Mouse (Mus musculus): ENCODE results near the gene Birc7. TPM values are rescaled to one million over a fixed set of nuclear protein-coding genes. Genes with fewer than 3 reads are reported as not detected.
A peak's percentile ranks its signal among the peaks of the same experiment; 100 is the strongest.

The Birc7 gene
- polyA plus RNA-seq, 1 experiment = not detected

DNA sequence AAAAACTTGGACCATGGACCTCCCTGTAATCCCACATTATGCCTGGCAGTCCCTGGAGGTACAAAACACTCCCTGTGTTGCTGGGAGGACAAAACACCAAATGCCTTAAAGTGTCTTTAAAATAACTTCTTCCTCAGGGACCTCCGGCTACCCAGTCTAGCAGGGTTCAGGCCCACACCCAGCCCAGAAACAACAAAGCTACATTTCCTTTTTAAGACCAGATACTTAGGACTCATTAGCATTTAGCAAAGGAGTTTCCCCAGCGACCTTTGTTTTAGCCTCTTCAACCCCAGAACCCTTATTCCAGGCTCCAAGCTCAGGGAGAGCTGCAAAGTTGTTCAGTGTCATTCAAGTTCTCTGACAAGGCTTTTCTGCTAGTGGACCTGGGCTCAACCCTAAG is 24.8 kb downstream of the Birc7 start:
- peaks cover 84% of the 10 kb centered on the region for H3K27me3 ChIP-seq (ENCODE audit: control insufficient read depth, insufficient read depth, insufficient read length)
- no peaks in the 10 kb centered on the region for H3K36me3 ChIP-seq (ENCODE audit: control insufficient read depth, insufficient read depth)
- no peak for TF ChIP-seq MYOD1 (IDR thresholded peaks at IDR 0.05; ENCODE audit: control insufficient read depth in 1 of 3, insufficient read length in 2 of 3, low read depth in 2 of 3)
- TF ChIP-seq REST (IDR thresholded peaks at IDR 0.05; ENCODE audit: insufficient read depth, insufficient read length) = no peak
- TF ChIP-seq SRF (IDR thresholded peaks at IDR 0.05; ENCODE audit: control insufficient read depth, insufficient read length, low read depth) = no peak
- TF ChIP-seq POLR2A (IDR thresholded peaks at IDR 0.05; ENCODE audit: insufficient read length, low read depth) = no peak
- TF ChIP-seq E2F4 (IDR thresholded peaks at IDR 0.05; ENCODE audit: insufficient read depth) = no peak
- no peak for TF ChIP-seq TCF3 (IDR thresholded peaks at IDR 0.05; ENCODE audit: insufficient read length, low read depth)
- no peak for TF ChIP-seq USF1 (IDR thresholded peaks at IDR 0.05; ENCODE audit: low read depth)
- no peak for TF ChIP-seq MYOG (IDR thresholded peaks at IDR 0.05; ENCODE audit: control insufficient read depth in 1 of 3, insufficient read depth in 1 of 3, insufficient read length in 2 of 3, low read depth in 2 of 3)
- TF ChIP-seq POLR2AphosphoS2 (IDR thresholded peaks at IDR 0.05; ENCODE audit: insufficient read length, low read depth) = no peak
- no peak for TF ChIP-seq TCF12 (IDR thresholded peaks at IDR 0.05; ENCODE audit: insufficient read depth, poor library complexity, severe bottlenecking)
- no peak for TF ChIP-seq MAX (IDR thresholded peaks at IDR 0.05; ENCODE audit: low read depth)
- no peak for TF ChIP-seq CEBPB (IDR thresholded peaks at IDR 0.05; ENCODE audit: insufficient read depth, poor library complexity, severe bottlenecking)
- H3ac ChIP-seq (ENCODE audit: control insufficient read depth, insufficient read length) = no peak overlapping the region
- no peaks in the 10 kb centered on the region for H3K79me2 ChIP-seq (ENCODE audit: control insufficient read depth, insufficient read depth)
- no peak overlapping the region for H3K4me2 ChIP-seq (ENCODE audit: low read depth)
- no peak overlapping the region for H3K4me3 ChIP-seq

- Histone ChIP-seq H3K79me2 (ENCODE audit: control insufficient read depth, insufficient read depth) (no peaks in the 10 kb centered on the region), H3K27me3 (ENCODE audit: control insufficient read depth, insufficient read depth, insufficient read length) (peaks cover 79% of the 10 kb centered on the region), H3ac (ENCODE audit: control insufficient read depth, insufficient read length) (no peak within 1 kb of the TSS), H3K36me3 (ENCODE audit: control insufficient read depth, insufficient read depth) (no peaks in the 10 kb centered on the region), H3K4me2 (ENCODE audit: low read depth) (no peak within 1 kb of the TSS), H3K4me3 (no peak within 1 kb of the TSS)
- no peak for TF ChIP-seq POLR2A (IDR thresholded peaks at IDR 0.05; ENCODE audit: insufficient read length, low read depth)
- TF ChIP-seq MYOG (IDR thresholded peaks at IDR 0.05; ENCODE audit: control insufficient read depth in 1 of 3, insufficient read depth in 1 of 3, insufficient read length in 2 of 3, low read depth in 2 of 3) = peak in 1 of 3 experiments; percentile 10
- TF ChIP-seq MYOD1 (IDR thresholded peaks at IDR 0.05; ENCODE audit: control insufficient read depth in 1 of 3, insufficient read length in 2 of 3, low read depth in 2 of 3) = peak in 1 of 3 experiments; percentile 8
Measured at GRCm38 (mm10) chr2:180954061-180955047, 25.5 kb downstream of the Birc7 start, which contains the start of gene Nkain4. Gene Nkain4, minus strand, starts transcription at chr2:180954699.

DNA sequence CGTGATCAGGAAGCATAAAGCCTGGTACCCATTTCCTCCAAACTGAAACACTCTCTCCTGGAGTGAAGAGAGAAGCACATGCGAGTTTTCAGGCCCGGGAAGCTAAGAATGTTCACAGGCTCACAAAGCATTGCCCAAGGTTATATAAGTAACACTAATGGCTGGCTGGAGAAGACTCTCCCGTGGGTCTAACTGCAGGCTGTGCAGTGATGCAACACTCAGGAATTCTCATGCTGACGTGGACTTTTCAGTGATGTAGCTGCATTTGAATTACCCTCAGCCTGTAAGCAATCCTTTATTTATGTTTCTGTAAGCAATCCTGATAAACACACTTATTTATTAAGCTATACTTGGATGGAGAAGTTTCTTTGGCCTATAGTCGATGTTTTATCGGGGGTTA is 30.8 kb downstream of the Birc7 start:
- Histone ChIP-seq H3K27me3 (ENCODE audit: control insufficient read depth, insufficient read depth, insufficient read length) (peaks cover 30% of the 10 kb centered on the region), H3K79me2 (ENCODE audit: control insufficient read depth, insufficient read depth) (no peaks in the 10 kb centered on the region), H3ac (ENCODE audit: control insufficient read depth, insufficient read length) (no peak overlapping the region), H3K4me2 (ENCODE audit: low read depth) (peak overlapping the region; percentile 28), H3K36me3 (ENCODE audit: control insufficient read depth, insufficient read depth) (no peaks in the 10 kb centered on the region), H3K4me3 (no peak overlapping the region)
- TF ChIP-seq CEBPB (IDR thresholded peaks at IDR 0.05; ENCODE audit: insufficient read depth, poor library complexity, severe bottlenecking) (peak; percentile 82), MYOG (IDR thresholded peaks at IDR 0.05; ENCODE audit: control insufficient read depth in 1 of 3, insufficient read depth in 1 of 3, insufficient read length in 2 of 3, low read depth in 2 of 3) (no peak)

GRCm38 (mm10) chr2:180960187-180960586 is 31.4 kb downstream of the Birc7 start:
- peaks cover 24% of the 10 kb centered on the region for H3K27me3 ChIP-seq (ENCODE audit: control insufficient read depth, insufficient read depth, insufficient read length)
- no peak overlapping the region for H3ac ChIP-seq (ENCODE audit: control insufficient read depth, insufficient read length)
- no peaks in the 10 kb centered on the region for H3K36me3 ChIP-seq (ENCODE audit: control insufficient read depth, insufficient read depth)
- H3K4me2 ChIP-seq (ENCODE audit: low read depth) = peak overlapping the region; percentile 5
- TF ChIP-seq CEBPB (IDR thresholded peaks at IDR 0.05; ENCODE audit: insufficient read depth, poor library complexity, severe bottlenecking) (no peak), USF1 (IDR thresholded peaks at IDR 0.05; ENCODE audit: low read depth) (no peak), MYOG (IDR thresholded peaks at IDR 0.05; ENCODE audit: control insufficient read depth in 1 of 3, insufficient read depth in 1 of 3, insufficient read length in 2 of 3, low read depth in 2 of 3) (no peak), REST (IDR thresholded peaks at IDR 0.05; ENCODE audit: insufficient read depth, insufficient read length) (no peak), MYOD1 (IDR thresholded peaks at IDR 0.05; ENCODE audit: control insufficient read depth in 1 of 3, insufficient read length in 2 of 3, low read depth in 2 of 3) (no peak), MAX (IDR thresholded peaks at IDR 0.05; ENCODE audit: low read depth) (no peak), E2F4 (IDR thresholded peaks at IDR 0.05; ENCODE audit: insufficient read depth) (no peak), TCF3 (IDR thresholded peaks at IDR 0.05; ENCODE audit: insufficient read length, low read depth) (no peak), TCF12 (IDR thresholded peaks at IDR 0.05; ENCODE audit: insufficient read depth, poor library complexity, severe bottlenecking) (no peak), POLR2A (IDR thresholded peaks at IDR 0.05; ENCODE audit: insufficient read length, low read depth) (no peak), SRF (IDR thresholded peaks at IDR 0.05; ENCODE audit: control insufficient read depth, insufficient read length, low read depth) (no peak), POLR2AphosphoS2 (IDR thresholded peaks at IDR 0.05; ENCODE audit: insufficient read length, low read depth) (no peak)
- no peak overlapping the region for H3K4me3 ChIP-seq
- H3K79me2 ChIP-seq (ENCODE audit: control insufficient read depth, insufficient read depth) = no peaks in the 10 kb centered on the region
